Mouse (Mus musculus): ENCODE measurements at regions not wholly inside any gene's neighbourhood (a gene's known extent, or its start where the extent isn't known, plus 50 kb on each side); places are given as distances from the start of the nearest gene placed in this dataset.

GRCm38 (mm10) chr7:40441128-40441527 is 457.0 kb upstream of the Vstm2b start:
- TF ChIP-seq POLR2A (IDR thresholded peaks at IDR 0.05; ENCODE audit: low read depth, low read length) (no peak), CTCF (conservative IDR thresholded peaks at IDR 0.05; ENCODE audit: insufficient read depth, insufficient read length, low read depth, low read length) (no peak)
